Mouse (Mus musculus) liver, embryonic 11.5 days (tissue): Measurements from ENCODE around the gene Hoxc10. TPM values are rescaled to one million over a fixed set of nuclear protein-coding genes. Genes with fewer than 3 reads are reported as not detected.

ENCODE experiments used
- ATAC-seq: fragments of 200-750 bp; cut with Nextera tagmentation; replicated peaks from 2 replicates; pipeline ENCODE4 v1.8.0; 2017; ENCODE audit warnings: moderate number of reproducible peaks, mild to moderate bottlenecking, moderate TSS enrichment, moderate library complexity; ENCODE audit not compliant: low FRiP score
- DNase-seq: peaks from one replicate; pipeline ENCODE4 v3.0.0-alpha.2; 2017; ENCODE audit warnings: low spot score
- H3K27ac ChIP-seq: fragments of 300-500 bp; sonication (generic); 2 replicates; pipeline ENCODE4 v1.5.1; 2014; ENCODE audit warnings: mild to moderate bottlenecking, low read depth, low read length, control low read depth
- H3K27me3 ChIP-seq: fragments of 300-500 bp; sonication (generic); replicated peaks from 2 replicates; pipeline ENCODE4 v1.6.1; 2014; ENCODE audit warnings: low read length, mixed read lengths; ENCODE audit not compliant: control insufficient read depth, insufficient read depth
- H3K36me3 ChIP-seq: fragments of 300-500 bp; sonication (generic); 2 replicates; pipeline ENCODE4 v1.6.1; 2014; ENCODE audit warnings: mild to moderate bottlenecking, low read length, moderate library complexity, mixed read lengths; ENCODE audit not compliant: control insufficient read depth, insufficient read depth
- H3K4me1 ChIP-seq: fragments of 300-500 bp; sonication (generic); replicated peaks from 2 replicates; pipeline ENCODE4 v1.6.1; 2014; ENCODE audit warnings: low read length, mixed read lengths; ENCODE audit not compliant: control insufficient read depth, insufficient read depth
- H3K4me2 ChIP-seq: fragments of 300-500 bp; sonication (generic); 2 replicates; pipeline ENCODE4 v1.6.1; 2014; ENCODE audit warnings: mild to moderate bottlenecking, control low read depth, moderate library complexity
- H3K4me3 ChIP-seq: fragments of 300-500 bp; sonication (generic); 2 replicates; pipeline ENCODE4 v1.5.1; 2014; ENCODE audit warnings: low read depth, low read length, control low read depth
- H3K9ac ChIP-seq: fragments of 300-500 bp; sonication (generic); 2 replicates; pipeline ENCODE4 v1.6.1; 2014; ENCODE audit warnings: low read depth, low read length, control low read depth
- H3K9me3 ChIP-seq: fragments of 300-500 bp; sonication (generic); 2 replicates; pipeline ENCODE4 v1.6.1; 2016; ENCODE audit warnings: low read length, inconsistent platforms, mixed read lengths; ENCODE audit not compliant: control insufficient read depth
- WGBS: fragments of 180-500 bp; shearing (Covaris S2); extraction: QIAGEN DNeasy Blood & Tissue Kit; methylation state at CpG from one replicate; pipeline ENCODE4 v1.1.7; 2014; 5-methylcytosine and 5-hydroxymethylcytosine counted together
- polyA plus RNA-seq: library from polyadenylated mRNA; unstranded; fragments of >200 nt; fragmentation: Nextera tagmentation; extraction: Ambion mirVana; gene quantifications from 2 replicates; pipeline ENCODE4 v1.2.1, GENCODE M21; 2014

Gene Hoxc10
- polyA plus RNA-seq, 1 experiment from 2014 or later = 0.43 TPM

DNA sequence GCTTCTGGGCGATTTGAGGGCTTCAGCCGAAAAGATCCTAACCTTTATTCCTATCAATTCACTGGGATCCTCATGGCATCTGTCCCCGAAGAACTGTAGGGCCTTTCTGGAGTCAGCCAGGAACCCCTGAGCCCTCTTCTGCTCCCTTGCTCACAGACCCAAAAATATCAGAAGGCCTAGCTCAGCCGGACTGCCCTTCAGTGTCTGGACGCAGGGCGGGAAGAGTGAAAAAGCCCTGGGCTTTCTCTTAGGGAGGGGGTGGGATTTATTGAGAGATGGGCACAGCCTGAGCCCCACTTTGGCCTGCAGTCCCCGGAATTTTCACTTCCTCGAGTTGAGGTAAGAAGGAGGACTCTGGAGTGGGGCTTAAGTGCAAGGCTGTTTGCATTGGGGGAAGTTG lies 3.3 kb upstream of the Hoxc10 start:
- ATAC-seq = no peak
- Histone ChIP-seq H3K4me1 (peaks cover 3% of the 10 kb centered on the region; the same call in 1 of the 2 replicates), H3K27me3 (peaks cover 97% of the 10 kb centered on the region), H3K36me3 (no peaks in the 10 kb centered on the region), H3K4me2 (no peak overlapping the region), H3K4me3 (no peak overlapping the region), H3K9ac (no peak overlapping the region), H3K9me3 (no peaks in the 10 kb centered on the region), H3K27ac (no peak overlapping the region)
- DNase-seq = no peak
- WGBS = 4% methylated on average over 8 of the region's 8 CpGs

DNA sequence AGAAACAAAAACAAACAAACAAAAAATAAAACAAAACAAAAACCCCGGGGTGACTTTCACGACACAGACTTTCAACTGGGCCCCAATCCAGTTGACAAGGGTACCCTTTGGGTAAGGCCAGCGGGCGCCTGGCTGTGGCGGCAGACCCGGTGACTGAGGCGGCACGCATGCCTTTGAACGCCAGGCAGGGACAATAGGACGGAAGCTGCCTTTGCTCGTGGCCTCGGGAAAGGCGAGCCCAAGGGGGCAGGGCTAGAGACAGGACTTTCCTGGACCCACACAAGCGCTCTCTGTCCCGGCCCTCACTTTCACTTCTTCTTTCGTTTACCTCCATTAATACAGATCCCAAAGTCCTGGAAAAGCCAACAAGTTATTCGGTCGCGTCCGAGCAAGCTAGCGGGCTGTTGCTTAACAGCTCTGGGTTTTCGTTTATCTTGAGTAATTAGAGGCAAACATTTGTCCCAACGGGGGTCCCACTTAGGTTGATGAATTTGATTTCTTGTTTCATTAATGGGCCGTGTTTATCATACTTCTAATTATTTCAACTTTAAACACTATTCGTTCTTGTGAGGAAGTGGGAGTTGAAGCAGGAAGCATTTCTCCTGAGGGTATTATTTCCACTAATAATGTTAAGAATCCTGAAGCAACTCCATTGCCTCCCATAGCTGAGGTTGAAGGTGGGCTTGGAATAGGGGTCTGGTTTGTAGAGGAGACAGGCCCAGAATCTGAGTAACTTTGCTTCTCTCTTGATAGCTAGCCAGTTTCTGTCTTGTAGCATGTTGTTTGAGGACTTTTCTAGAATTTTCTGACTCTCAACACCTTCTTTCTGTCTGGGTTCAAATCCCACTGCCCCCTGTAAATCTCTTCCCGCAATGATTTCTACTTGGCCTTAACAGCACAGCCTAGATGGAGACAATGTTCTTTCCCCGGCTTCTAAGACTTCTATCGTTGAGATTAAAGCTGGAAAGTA lies 2.6 kb upstream of the Hoxc10 start:
- 2% methylated on average over 28 of the region's 28 CpGs for WGBS
- no peak for ATAC-seq
- no peaks in the 10 kb centered on the region for H3K9me3 ChIP-seq
- no peak for DNase-seq
- H3K4me2 ChIP-seq = no peak overlapping the region; the same call in 1 of the 2 replicates
- H3K36me3 ChIP-seq = no peaks in the 10 kb centered on the region
- H3K27me3 ChIP-seq = peaks cover 97% of the 10 kb centered on the region
- no peak overlapping the region for H3K27ac ChIP-seq
- no peak overlapping the region for H3K4me3 ChIP-seq
- H3K9ac ChIP-seq = no peak overlapping the region
- peaks cover 3% of the 10 kb centered on the region; the same call in 1 of the 2 replicates for H3K4me1 ChIP-seq

DNA sequence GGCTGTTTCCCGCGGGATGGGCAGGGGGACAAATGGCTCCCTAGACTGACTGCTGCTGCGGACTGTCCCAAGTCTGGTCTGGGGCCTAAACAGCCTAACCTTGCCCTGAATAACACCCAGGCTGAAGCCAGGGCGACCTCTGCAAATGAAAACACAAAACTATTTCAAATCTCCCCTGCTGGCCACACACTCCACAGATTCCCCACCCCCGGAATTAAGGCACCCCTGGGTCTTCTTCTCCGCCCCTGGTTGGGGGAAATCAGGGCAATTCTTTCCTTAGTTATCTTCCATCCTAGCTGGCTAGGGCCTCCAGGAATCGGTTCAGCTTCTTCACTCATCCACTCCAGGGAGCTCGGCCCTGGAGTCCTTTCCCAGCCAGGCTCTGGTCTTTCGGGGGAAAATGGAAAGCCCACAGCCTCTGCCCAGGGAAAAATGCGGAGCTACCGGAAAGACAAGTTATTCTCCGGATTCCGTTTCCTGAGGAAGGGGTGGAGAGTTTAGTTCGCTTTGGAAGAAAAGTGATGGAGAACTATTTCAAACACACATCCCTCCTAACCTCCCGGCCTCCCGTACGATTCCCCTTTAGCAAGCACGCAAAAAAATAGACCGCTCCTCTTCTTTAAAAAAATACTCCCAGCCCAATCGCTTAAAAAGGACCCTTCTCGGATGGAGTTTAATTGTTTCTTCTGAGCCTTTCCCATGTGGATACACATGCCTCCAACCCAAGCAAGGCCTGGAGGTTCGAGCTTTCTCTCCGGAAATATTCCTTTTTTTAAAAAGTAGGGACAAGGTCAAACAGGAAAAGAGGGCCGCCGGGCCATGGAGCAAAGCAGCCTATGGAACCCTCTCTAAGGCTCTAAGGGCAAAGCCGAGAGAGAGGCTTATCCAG lies 1.3 kb upstream of the Hoxc10 start:
- WGBS = 4% methylated on average over 26 of the region's 26 CpGs
- ATAC-seq = no peak
- Histone ChIP-seq H3K27me3 (peaks cover 98% of the 10 kb centered on the region), H3K4me1 (peaks cover 3% of the 10 kb centered on the region; the same call in 1 of the 2 replicates), H3K27ac (no peak overlapping the region), H3K9ac (no peak overlapping the region), H3K4me2 (no peak overlapping the region), H3K36me3 (no peaks in the 10 kb centered on the region), H3K9me3 (no peaks in the 10 kb centered on the region), H3K4me3 (no peak overlapping the region)
- DNase-seq = no peak

DNA sequence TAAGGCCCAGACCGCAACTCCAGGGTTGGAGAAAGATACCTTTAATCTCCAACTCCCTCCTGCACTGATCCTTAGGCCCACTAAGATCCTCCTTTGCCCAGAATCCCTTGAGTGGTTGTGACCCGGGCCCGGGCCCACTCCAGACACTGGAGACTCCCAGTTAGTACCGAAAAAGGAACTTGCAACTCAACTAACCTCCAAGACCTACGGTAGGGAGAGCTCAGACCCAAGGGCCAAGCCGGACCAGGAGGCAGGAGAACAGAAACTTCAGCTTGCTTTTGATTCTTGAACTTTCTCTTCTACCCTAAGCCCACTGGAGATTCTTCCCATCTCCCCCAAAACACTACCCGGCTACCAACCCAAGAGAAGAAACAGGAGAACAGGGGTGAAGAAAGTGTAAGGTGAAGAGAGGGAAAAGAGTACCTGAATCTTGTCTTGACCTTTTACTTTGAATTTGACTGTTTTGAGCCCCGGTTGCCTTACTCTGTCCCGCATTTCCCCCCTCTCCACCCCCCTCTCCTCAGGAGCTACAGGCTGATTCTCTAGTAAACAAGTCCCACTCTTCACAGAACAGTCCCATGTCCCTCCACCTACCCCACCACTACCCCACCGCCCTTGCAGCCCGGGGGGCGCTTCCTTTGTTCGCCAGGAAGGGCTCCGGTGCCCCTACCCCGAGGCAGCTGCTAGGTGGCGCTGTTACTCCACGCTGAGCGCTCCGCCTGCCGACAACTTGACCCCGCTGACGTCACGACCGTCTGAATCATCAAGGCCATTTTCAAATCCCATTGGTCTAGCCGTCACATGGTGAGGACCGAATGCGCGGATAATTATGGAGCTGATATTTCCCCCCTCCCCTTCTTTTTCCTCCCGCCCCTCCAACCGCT lies 462 bp upstream of the Hoxc10 start:
- ATAC-seq = no peak

DNA sequence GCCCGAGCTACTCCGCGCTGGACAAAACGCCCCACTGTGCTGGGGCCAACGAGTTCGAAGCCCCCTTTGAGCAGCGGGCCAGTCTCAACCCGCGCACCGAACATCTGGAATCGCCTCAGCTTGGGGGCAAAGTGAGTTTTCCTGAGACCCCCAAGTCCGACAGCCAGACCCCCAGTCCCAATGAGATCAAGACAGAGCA lies 615 bp downstream of the Hoxc10 start, which contains the start of gene Hoxc5:
Gene Hoxc5 (plus strand): TSS at position 132 of the 199 bp plus-strand sequence.
- no peaks in the 10 kb centered on the region for H3K9me3 ChIP-seq
- DNase-seq = no peak
- 5% methylated on average over 12 of the region's 12 CpGs for WGBS
- H3K36me3 ChIP-seq = no peaks in the 10 kb centered on the region
- H3K4me2 ChIP-seq = peak within 1 kb of the TSS; percentile 31; the same call in 1 of the 2 replicates
- ATAC-seq = no peak
- peaks cover 99% of the 10 kb centered on the region for H3K27me3 ChIP-seq
- no peak within 1 kb of the TSS for H3K27ac ChIP-seq
- peaks cover 3% of the 10 kb centered on the region; the same call in 1 of the 2 replicates for H3K4me1 ChIP-seq
- no peak within 1 kb of the TSS for H3K9ac ChIP-seq
- no peak within 1 kb of the TSS for H3K4me3 ChIP-seq

More for the DNA sequence above, 462 bp upstream of the Hoxc10 start:
- H3K4me3 ChIP-seq = no peak overlapping the region
- WGBS = 4% methylated on average over 30 of the region's 30 CpGs
- no peak overlapping the region for H3K27ac ChIP-seq
- H3K36me3 ChIP-seq = no peaks in the 10 kb centered on the region
- H3K9ac ChIP-seq = no peak overlapping the region
- H3K4me1 ChIP-seq = peaks cover 3% of the 10 kb centered on the region; the same call in 1 of the 2 replicates
- peaks cover 98% of the 10 kb centered on the region for H3K27me3 ChIP-seq
- H3K4me2 ChIP-seq = peak overlapping the region; percentile 31; the same call in 1 of the 2 replicates
- no peaks in the 10 kb centered on the region for H3K9me3 ChIP-seq
- no peak for DNase-seq

DNA sequence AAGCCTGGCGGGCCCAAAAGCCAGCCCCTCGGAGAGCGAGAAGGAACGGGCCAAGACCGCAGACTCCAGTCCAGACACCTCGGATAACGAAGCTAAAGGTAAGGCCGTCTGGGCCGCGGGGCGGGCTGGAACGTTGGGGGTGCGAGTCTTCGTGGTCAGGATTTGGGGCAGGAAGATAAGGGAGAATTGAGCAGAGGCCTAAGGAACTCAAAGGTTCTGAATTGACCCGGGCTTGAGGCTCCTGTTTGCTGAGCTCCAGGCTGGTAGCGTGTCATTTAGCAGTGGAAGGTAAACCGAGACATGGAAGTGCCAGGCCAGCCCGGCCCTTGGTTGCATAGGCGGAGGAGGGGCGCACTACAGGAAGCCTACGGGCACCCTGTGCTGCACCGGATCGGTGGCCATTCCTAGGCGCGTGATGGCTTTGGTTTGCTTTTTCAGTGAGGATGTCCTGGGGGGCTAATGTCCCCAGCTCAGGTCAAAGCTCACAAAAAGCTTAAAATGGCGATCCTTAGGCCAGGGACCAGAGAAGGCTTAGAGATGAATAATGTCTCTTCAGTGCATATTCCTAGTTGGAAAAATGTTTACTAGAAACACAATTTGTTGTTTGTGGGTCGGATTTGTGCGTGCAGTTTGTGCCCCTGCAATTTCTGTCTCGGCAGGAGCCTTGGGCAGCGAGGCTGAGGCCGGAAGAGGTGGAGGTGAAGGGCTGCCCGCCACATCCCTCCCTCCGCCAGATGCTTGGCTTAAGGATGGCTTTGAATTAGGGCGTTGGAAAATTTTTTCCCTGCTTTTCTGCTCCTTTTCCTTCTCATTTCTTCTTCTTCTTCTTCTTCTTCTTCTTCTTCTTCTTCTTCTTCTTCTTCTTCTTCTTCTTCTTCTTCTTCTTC lies 1.2 kb downstream of the Hoxc10 start:
- no peak overlapping the region for H3K27ac ChIP-seq
- no peak overlapping the region for H3K9ac ChIP-seq
- peaks cover 99% of the 10 kb centered on the region for H3K27me3 ChIP-seq
- H3K36me3 ChIP-seq = no peaks in the 10 kb centered on the region
- DNase-seq (peak; percentile 38), ATAC-seq (no peak)
- H3K9me3 ChIP-seq = no peaks in the 10 kb centered on the region
- H3K4me3 ChIP-seq = no peak overlapping the region
- peaks cover 3% of the 10 kb centered on the region; the same call in 1 of the 2 replicates for H3K4me1 ChIP-seq
- WGBS = 2% methylated on average over 34 of the region's 34 CpGs
- H3K4me2 ChIP-seq = no peak overlapping the region

DNA sequence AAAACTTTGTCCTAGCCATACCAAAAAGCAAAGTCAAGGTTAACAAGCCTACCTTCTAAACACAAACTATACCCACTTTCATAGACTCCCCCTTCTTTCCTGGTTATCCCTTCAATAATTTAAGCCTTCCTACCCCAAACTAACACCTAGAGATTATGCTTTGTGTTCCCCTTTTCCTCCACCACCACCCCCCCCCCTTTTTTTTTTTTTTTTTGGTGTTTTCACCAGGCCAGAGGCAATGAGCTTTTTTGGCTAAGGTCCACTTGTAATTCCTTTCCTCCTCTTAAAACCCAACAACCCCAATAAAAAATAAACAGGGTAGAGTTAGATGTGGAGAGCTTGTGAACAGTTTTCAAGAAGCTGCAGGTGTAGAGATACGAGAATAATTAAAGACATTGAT lies 2.7 kb downstream of the Hoxc10 start:
- Histone ChIP-seq H3K4me3 (no peak overlapping the region), H3K36me3 (no peaks in the 10 kb centered on the region), H3K27me3 (peaks cover 99% of the 10 kb centered on the region), H3K9ac (no peak overlapping the region), H3K4me1 (peaks cover 3% of the 10 kb centered on the region; the same call in 1 of the 2 replicates), H3K4me2 (no peak overlapping the region), H3K9me3 (no peaks in the 10 kb centered on the region), H3K27ac (no peak overlapping the region)
- DNase-seq (no peak), ATAC-seq (no peak)
- 32% methylated on average over 1 of the region's 1 CpGs for WGBS
